Mouse (Mus musculus) yolk sac, embryonic 10.5 days (tissue): ENCODE measurements around the gene Cacna2d1.

Experiments used
- DNase-seq: peaks from one replicate; pipeline ENCODE4 v3.0.0-alpha.2; 2017; ENCODE audit warnings: low spot score

Cacna2d1 gene

GRCm38 (mm10) chr5:16155375-16156284 lies 221.1 kb downstream of the Cacna2d1 start:
- no peak for DNase-seq

- DNase-seq = no peak
Measured at GRCm38 (mm10) chr5:16163270-16163669, 228.8 kb downstream of the Cacna2d1 start.

GRCm38 (mm10) chr5:16166117-16166867 lies 231.8 kb downstream of the Cacna2d1 start:
- no peak for DNase-seq

- DNase-seq = no peak
Measured at GRCm38 (mm10) chr5:16166868-16167267, 232.4 kb downstream of the Cacna2d1 start.

- DNase-seq = no peak
Measured at GRCm38 (mm10) chr5:16181041-16181440, 246.6 kb downstream of the Cacna2d1 start.

GRCm38 (mm10) chr5:16184064-16184463 lies 249.6 kb downstream of the Cacna2d1 start:
- DNase-seq = no peak

- no peak for DNase-seq
Measured at GRCm38 (mm10) chr5:16187931-16188330, 253.4 kb downstream of the Cacna2d1 start.

GRCm38 (mm10) chr5:16189878-16190277 lies 255.4 kb downstream of the Cacna2d1 start:
- DNase-seq = no peak

GRCm38 (mm10) chr5:16191165-16191564 lies 256.7 kb downstream of the Cacna2d1 start:
- DNase-seq = no peak

GRCm38 (mm10) chr5:16199816-16200215 lies 265.3 kb downstream of the Cacna2d1 start:
- no peak for DNase-seq

- no peak for DNase-seq
Measured at GRCm38 (mm10) chr5:16221960-16222359, 287.5 kb downstream of the Cacna2d1 start.

- DNase-seq = no peak
Measured at GRCm38 (mm10) chr5:16225359-16225758, 290.9 kb downstream of the Cacna2d1 start.

GRCm38 (mm10) chr5:16229384-16229783 lies 294.9 kb downstream of the Cacna2d1 start:
- DNase-seq = no peak

GRCm38 (mm10) chr5:16231477-16231876 lies 297.0 kb downstream of the Cacna2d1 start:
- DNase-seq = no peak

- no peak for DNase-seq
Measured at GRCm38 (mm10) chr5:16234891-16235290, 300.4 kb downstream of the Cacna2d1 start.

- no peak for DNase-seq
Measured at GRCm38 (mm10) chr5:16235864-16236263, 301.4 kb downstream of the Cacna2d1 start.

GRCm38 (mm10) chr5:16236608-16237007 lies 302.1 kb downstream of the Cacna2d1 start:
- no peak for DNase-seq

- no peak for DNase-seq
Measured at GRCm38 (mm10) chr5:16237972-16238371, 303.5 kb downstream of the Cacna2d1 start.

- no peak for DNase-seq
Measured at GRCm38 (mm10) chr5:16240255-16240654, 305.8 kb downstream of the Cacna2d1 start.

GRCm38 (mm10) chr5:16243599-16243998 lies 309.1 kb downstream of the Cacna2d1 start:
- DNase-seq = no peak

- DNase-seq = no peak
Measured at GRCm38 (mm10) chr5:16252738-16253513, 318.4 kb downstream of the Cacna2d1 start.

GRCm38 (mm10) chr5:16253768-16254167 lies 319.3 kb downstream of the Cacna2d1 start:
- no peak for DNase-seq
